Mouse (Mus musculus): ENCODE results near the gene Ric3. TPM values are rescaled to one million over a fixed set of nuclear protein-coding genes. Genes with fewer than 3 reads are reported as not detected.

Gene Ric3
- total RNA-seq, 2 experiments from 2014 or later = 0.87 to 0.97 TPM

GRCm38 (mm10) chr7:109009260-109009659 is 73.9 kb downstream of the Ric3 start:
- intact Hi-C loops (cut with DNase I) = no loop called here
- no peak for DNase-seq

- intact Hi-C loops (cut with DNase I) = no loop called here
- DNase-seq = no peak
Observed at GRCm38 (mm10) chr7:109003653-109004052, 79.5 kb downstream of the Ric3 start.

- DNase-seq = no peak
- intact Hi-C loops (cut with DNase I) = no loop called here
Observed at GRCm38 (mm10) chr7:109001971-109002370, 81.2 kb downstream of the Ric3 start.

- intact Hi-C loops (cut with DNase I) = no loop called here
- DNase-seq = no peak
Observed at GRCm38 (mm10) chr7:109000315-109000954, 82.7 kb downstream of the Ric3 start.

GRCm38 (mm10) chr7:108996156-108996555 is 87.0 kb downstream of the Ric3 start:
- intact Hi-C loops (cut with DNase I) = no loop called here
- no peak for DNase-seq

GRCm38 (mm10) chr7:108993881-108994291 is 89.2 kb downstream of the Ric3 start:
- intact Hi-C loops (cut with DNase I) = no loop called here
- DNase-seq = peak in 1 of 2 experiments; percentile 11

- DNase-seq = peak; percentile 46 to 52
- intact Hi-C loops (cut with DNase I) = no loop called here
Observed at GRCm38 (mm10) chr7:108993230-108993629, 89.9 kb downstream of the Ric3 start.

- no peak for DNase-seq
- intact Hi-C loops (cut with DNase I) = loop anchor here (2.0 kb wide), 1 partner anchor 30 kb away; no protein-coding TSS in a partner anchor
Observed at GRCm38 (mm10) chr7:108991207-108991606, 91.9 kb downstream of the Ric3 start.

- intact Hi-C loops (cut with DNase I) = no loop called here
- DNase-seq = no peak
Observed at GRCm38 (mm10) chr7:108985934-108986708, 97.0 kb downstream of the Ric3 start.

Other genes starting within 250 kb of the Ric3 start
- not detected for gene Olfr516, start 232.8 kb downstream of the Ric3 start, total RNA-seq (2021)
- not detected for gene Olfr517, start 211.0 kb downstream of the Ric3 start, total RNA-seq (2021)
- gene Olfr518, start 198.3 kb downstream of the Ric3 start, total RNA-seq (2021) = not detected
- gene Olfr519, start 188.9 kb downstream of the Ric3 start, total RNA-seq (2021) = not detected
- gene Nlrp10, start 153.2 kb downstream of the Ric3 start, total RNA-seq (2021) = 10 to 100 TPM; 21.6 to 22.4 TPM
- gene Eif3f, start 148.9 kb downstream of the Ric3 start, total RNA-seq (2021) = 10 to 100 TPM; 90.4 to 91.4 TPM
- gene Tub, start 133.0 kb downstream of the Ric3 start, total RNA-seq (2021) = under 1 TPM; 0.14 to 0.67 TPM
- gene Lmo1, start 91.9 kb upstream of the Ric3 start, total RNA-seq (2021) = 1 to 10 TPM; 2.4 to 3.1 TPM

Data from heart, postnatal 36 days (tissue).